Mouse (Mus musculus): ENCODE measurements around the gene Rras2.

- TF ChIP-seq CTCF (IDR thresholded peaks at IDR 0.05; ENCODE audit: low read depth) (no peak), EP300 (IDR thresholded peaks at IDR 0.05; ENCODE audit: low read depth) (no peak; the same call in 1 of the 2 replicates)
Observed at GRCm38 (mm10) chr7:114063966-114064365, 53.6 kb downstream of the Rras2 start.
